Mouse (Mus musculus) thymus, adult 2 months (tissue): ENCODE results near the gene Ankrd33. TPM values are rescaled to one million over a fixed set of nuclear protein-coding genes. Genes with fewer than 3 reads are reported as not detected.
A peak's percentile ranks its signal among the peaks of the same experiment; 100 is the strongest.

Experiments used
- DNase-seq: peaks from one replicate; pipeline ENCODE4 v3.0.0; 2021
- H3K27ac ChIP-seq: fragments of 200-500 bp; 2 replicates; pipeline ENCODE4 v1.5.1; 2012; ENCODE audit warnings: low read length, control low read depth; ENCODE audit not compliant: control insufficient read depth, insufficient read depth
- H3K27me3 ChIP-seq: fragments of 200-500 bp; 2 replicates; pipeline ENCODE4 v1.6.1; 2012; ENCODE audit warnings: mild to moderate bottlenecking, low read length, moderate library complexity, mixed read lengths; ENCODE audit not compliant: control insufficient read depth, insufficient read depth
- H3K36me3 ChIP-seq: fragments of 200-500 bp; 2 replicates; pipeline ENCODE4 v1.6.1; 2012; ENCODE audit warnings: mild to moderate bottlenecking, low read length, moderate library complexity; ENCODE audit not compliant: control insufficient read depth, insufficient read depth
- H3K4me1 ChIP-seq: fragments of 200-500 bp; replicated peaks from 2 replicates; pipeline ENCODE4 v1.6.1; 2012; ENCODE audit warnings: low read length; ENCODE audit not compliant: control insufficient read depth, insufficient read depth
- H3K4me3 ChIP-seq: fragments of 200-500 bp; 2 replicates; pipeline ENCODE4 v1.5.1; 2012; ENCODE audit warnings: mild to moderate bottlenecking, low read length, control low read depth, moderate library complexity; ENCODE audit not compliant: control insufficient read depth, insufficient read depth
- CTCF ChIP-seq: fragments of 200-500 bp; IDR thresholded peaks from 2 replicates; pipeline ENCODE4 v1.5.1; 2012; ENCODE audit warnings: mild to moderate bottlenecking, control low read depth, low read length, moderate library complexity, borderline replicate concordance; ENCODE audit not compliant: control insufficient read depth, poor library complexity, insufficient read depth; ENCODE audit errors: extremely low read depth
- POLR2A ChIP-seq: fragments of 200-500 bp; IDR thresholded peaks from 2 replicates; pipeline ENCODE4 v1.6.1; 2012; ENCODE audit warnings: mild to moderate bottlenecking, low read length, control low read depth, moderate library complexity; ENCODE audit not compliant: control insufficient read depth, poor library complexity, insufficient read depth; ENCODE audit errors: extremely low read depth
- WGBS: fragments of 180-500 bp; shearing (Covaris S2); methylation state at CpG from one replicate; pipeline ENCODE4 v1.1.7; 2018; 5-methylcytosine and 5-hydroxymethylcytosine counted together
- polyA plus RNA-seq: library from polyadenylated mRNA; depleted of rRNA; stranded (reverse); fragments of >200 nt; gene quantifications from 2 replicates; pipeline ENCODE4 v1.2.3, GENCODE M21; 2012

The Ankrd33 gene
- polyA plus RNA-seq, 1 experiment, result not detected

GRCm38 (mm10) chr15:101144779-101145178, 29.2 kb downstream of the Ankrd33 start:
- 80% methylated on average over 8 of the region's 8 CpGs for WGBS
- DNase-seq, result no peak
- H3K4me1 ChIP-seq, result peaks cover 45% of the 10 kb centered on the region

GRCm38 (mm10) chr15:101145424-101146099, 30.0 kb downstream of the Ankrd33 start:
- Histone ChIP-seq H3K36me3 (no peaks in the 10 kb centered on the region), H3K4me3 (peak overlapping the region; percentile 16), H3K27ac (no peak overlapping the region), H3K27me3 (no peaks in the 10 kb centered on the region), H3K4me1 (peaks cover 40% of the 10 kb centered on the region)
- peak; percentile 95 for DNase-seq
- 5% methylated on average over 19 of the region's 19 CpGs for WGBS
- TF ChIP-seq POLR2A, result no peak
- peak; percentile 88 for TF ChIP-seq CTCF

More at GRCm38 (mm10) chr15:101144779-101145178, 29.2 kb downstream of the Ankrd33 start:
- no peaks in the 10 kb centered on the region for H3K36me3 ChIP-seq
- TF ChIP-seq CTCF, result no peak
- H3K27me3 ChIP-seq, result no peaks in the 10 kb centered on the region
- no peak overlapping the region for H3K4me3 ChIP-seq
- H3K27ac ChIP-seq, result no peak overlapping the region

GRCm38 (mm10) chr15:101146100-101146965, 30.8 kb downstream of the Ankrd33 start:
- Histone ChIP-seq H3K4me1 (peaks cover 36% of the 10 kb centered on the region), H3K4me3 (no peak overlapping the region)

GRCm38 (mm10) chr15:101147115-101147909, 31.8 kb downstream of the Ankrd33 start:
- Histone ChIP-seq H3K4me1 (peaks cover 38% of the 10 kb centered on the region), H3K27me3 (no peaks in the 10 kb centered on the region), H3K36me3 (no peaks in the 10 kb centered on the region), H3K27ac (no peak overlapping the region), H3K4me3 (no peak overlapping the region)
- DNase-seq, result no peak
- WGBS, result 12% methylated on average over 16 of the region's 16 CpGs
- TF ChIP-seq POLR2A (no peak), CTCF (no peak)

More at GRCm38 (mm10) chr15:101146100-101146965, 30.8 kb downstream of the Ankrd33 start:
- Histone ChIP-seq H3K27ac (no peak overlapping the region), H3K27me3 (no peaks in the 10 kb centered on the region), H3K36me3 (no peaks in the 10 kb centered on the region)
- no peak for DNase-seq
- TF ChIP-seq CTCF (no peak), POLR2A (no peak)
- 19% methylated on average over 15 of the region's 15 CpGs for WGBS

- H3K27ac ChIP-seq, result no peak overlapping the region
These were observed 32.3 kb downstream of the Ankrd33 start for GRCm38 (mm10) chr15:101147910-101148273.

GRCm38 (mm10) chr15:101148604-101149003, 33.0 kb downstream of the Ankrd33 start:
- TF ChIP-seq CTCF, result no peak
- no peak for TF ChIP-seq POLR2A
- 48% methylated on average over 6 of the region's 6 CpGs for WGBS
- no peaks in the 10 kb centered on the region for H3K27me3 ChIP-seq
- no peaks in the 10 kb centered on the region for H3K36me3 ChIP-seq
- H3K4me3 ChIP-seq, result no peak overlapping the region
- no peak overlapping the region for H3K27ac ChIP-seq
- peaks cover 44% of the 10 kb centered on the region for H3K4me1 ChIP-seq
- no peak for DNase-seq

More at GRCm38 (mm10) chr15:101147910-101148273, 32.3 kb downstream of the Ankrd33 start:
- H3K27me3 ChIP-seq, result no peaks in the 10 kb centered on the region
- peaks cover 41% of the 10 kb centered on the region for H3K4me1 ChIP-seq
- no peaks in the 10 kb centered on the region for H3K36me3 ChIP-seq
- H3K4me3 ChIP-seq, result no peak overlapping the region
- DNase-seq, result no peak
- no peak for TF ChIP-seq POLR2A
- no peak for TF ChIP-seq CTCF
- 15% methylated on average over 6 of the region's 6 CpGs for WGBS
